Mouse (Mus musculus) bone marrow, adult 2 months (tissue): Measurements from ENCODE around the gene Tmem274. TPM values are rescaled to one million over a fixed set of nuclear protein-coding genes. Genes with fewer than 3 reads are reported as not detected.
"Not testable (repeated sequence)": the region's sequence is repeated elsewhere in the genome, so short reads cannot be mapped to it uniquely, and the experiment has no call there.

Experiments
- H3K27ac ChIP-seq: fragments of 200-500 bp; 2 replicates; pipeline ENCODE4 v1.5.1; 2012; ENCODE audit warnings: low read depth, mild to moderate bottlenecking, control low read depth, inconsistent platforms, low read length; ENCODE audit not compliant: control insufficient read depth, poor library complexity, insufficient read depth
- H3K4me1 ChIP-seq: fragments of 200-500 bp; 2 replicates; pipeline ENCODE4 v1.6.1; 2011; ENCODE audit warnings: low read length; ENCODE audit not compliant: control insufficient read depth, insufficient read depth
- H3K4me3 ChIP-seq: fragments of 200-500 bp; replicated peaks from 2 replicates; pipeline ENCODE3; 2011; ENCODE audit warnings: mild to moderate bottlenecking, low read depth, low read length, control low read depth; ENCODE audit not compliant: control insufficient read depth
- CTCF ChIP-seq: fragments of 200-500 bp; IDR thresholded peaks from 2 replicates; pipeline ENCODE4 v1.5.1; 2011; ENCODE audit warnings: low read length, control low read depth; ENCODE audit not compliant: control insufficient read depth, insufficient read depth
- POLR2A ChIP-seq: fragments of 200-500 bp; IDR thresholded peaks from 2 replicates; pipeline ENCODE4 v1.6.1; 2011; ENCODE audit warnings: low read depth, mild to moderate bottlenecking, control low read depth, low read length, borderline replicate concordance; ENCODE audit not compliant: control insufficient read depth
- WGBS: fragments of 180-500 bp; shearing (Covaris S2); methylation state at CpG from one replicate; pipeline ENCODE4 v1.1.7; 2018; 5-methylcytosine and 5-hydroxymethylcytosine counted together
- polyA plus RNA-seq: library from polyadenylated mRNA; stranded (reverse); fragments of >200 nt; gene quantifications from 2 replicates; pipeline ENCODE4 v1.2.4, GENCODE M21; 2011; ENCODE audit warnings: low replicate concordance; ENCODE audit not compliant: missing spikeins, insufficient read depth, insufficient read length

Tmem274 gene
- polyA plus RNA-seq = not detected in 2 replicates

- Histone ChIP-seq H3K27ac (no peak within 1 kb of the TSS), H3K4me3 (no peak within 1 kb of the TSS), H3K4me1 (no peaks in the 10 kb centered on the region)
- TF ChIP-seq CTCF (no peak), POLR2A (no peak)
- WGBS = 88% methylated on average over 11 of the region's 11 CpGs
Observed at GRCm38 (mm10) chr4:149477078-149477477, at the start of gene Tmem274. TSS of gene Tmem274 (plus strand) at chr4:149477378.

- H3K27ac ChIP-seq = no peak overlapping the region
- WGBS = 67% methylated on average over 5 of the region's 5 CpGs
- TF ChIP-seq POLR2A (no peak), CTCF (no peak)
- no peaks in the 10 kb centered on the region; the same call in 1 of the 2 replicates for H3K4me1 ChIP-seq
- H3K4me3 ChIP-seq = no peak overlapping the region
Observed at GRCm38 (mm10) chr4:149429592-149429991, 47.6 kb upstream of the Tmem274 start.

- H3K4me1 ChIP-seq, H3K27ac ChIP-seq, H3K4me3 ChIP-seq: not testable (repeated sequence)
- 70% methylated on average over 1 of the region's 1 CpGs for WGBS
Observed at GRCm38 (mm10) chr4:149431887-149432286, 45.3 kb upstream of the Tmem274 start.

GRCm38 (mm10) chr4:149440576-149440975 lies 36.6 kb upstream of the Tmem274 start:
- TF ChIP-seq CTCF (no peak), POLR2A (no peak)

GRCm38 (mm10) chr4:149442436-149442835 lies 34.7 kb upstream of the Tmem274 start:
- peaks cover 2% of the 10 kb centered on the region for H3K4me1 ChIP-seq
- no peak for TF ChIP-seq CTCF
- TF ChIP-seq POLR2A = no peak
- no peak overlapping the region for H3K27ac ChIP-seq
- H3K4me3 ChIP-seq = no peak overlapping the region
- 80% methylated on average over 3 of the region's 3 CpGs for WGBS

More at GRCm38 (mm10) chr4:149440576-149440975, 36.6 kb upstream of the Tmem274 start:
- no peak overlapping the region for H3K4me3 ChIP-seq
- peaks cover 2% of the 10 kb centered on the region for H3K4me1 ChIP-seq
- 63% methylated on average over 8 of the region's 8 CpGs for WGBS
- H3K27ac ChIP-seq = no peak overlapping the region

- TF ChIP-seq POLR2A = no peak
- no peak for TF ChIP-seq CTCF
- H3K4me1 ChIP-seq = peaks cover under 1% of the 10 kb centered on the region; the same call in 1 of the 2 replicates
- H3K4me3 ChIP-seq = no peak overlapping the region
- H3K27ac ChIP-seq = no peak overlapping the region
- 61% methylated on average over 1 of the region's 1 CpGs for WGBS
Observed at GRCm38 (mm10) chr4:149444465-149444864, 32.7 kb upstream of the Tmem274 start.

GRCm38 (mm10) chr4:149444964-149445701 lies 32.0 kb upstream of the Tmem274 start:
- Histone ChIP-seq H3K4me1 (no peaks in the 10 kb centered on the region; the same call in 1 of the 2 replicates), H3K27ac (no peak overlapping the region), H3K4me3 (peak overlapping the region; percentile 35)
- under 1% methylated on average over 36 of the region's 36 CpGs for WGBS
- peak; percentile 54; the same call in 1 of the 2 replicates for TF ChIP-seq POLR2A
- TF ChIP-seq CTCF = peak; percentile 93

GRCm38 (mm10) chr4:149445868-149446267 lies 31.3 kb upstream of the Tmem274 start:
- H3K27ac ChIP-seq = no peak overlapping the region
- WGBS = 7% methylated on average over 11 of the region's 11 CpGs
- TF ChIP-seq POLR2A (no peak), CTCF (no peak)
- H3K4me1 ChIP-seq = no peaks in the 10 kb centered on the region; the same call in 1 of the 2 replicates
- H3K4me3 ChIP-seq = peak overlapping the region; percentile 24
